Mouse (Mus musculus): ENCODE measurements around the gene Cox16. TPM values are rescaled to one million over a fixed set of nuclear protein-coding genes. Genes with fewer than 3 reads are reported as not detected.

The Cox16 gene
- 100 to 1,000 TPM; 161 to 216 TPM for polyA plus RNA-seq (2017; shearing (Covaris generic))

GRCm38 (mm10) chr12:81484727-81485191 is at the start of gene Cox16:
Gene Cox16 (minus strand): TSS chr12:81485127.

GRCm38 (mm10) chr12:81532316-81533028 is 47.5 kb upstream of the Cox16 start, which contains the start of the genes Gm20498 and Synj2bp:
Gene Gm20498 (minus strand): TSS chr12:81532905.
Gene Synj2bp (minus strand): TSS chr12:81532911.

GRCm38 (mm10) chr12:81421846-81422245 is 63.1 kb downstream of the Cox16 start, which contains the start of gene Adam4:
Gene Adam4 (minus strand): TSS chr12:81421946.

GRCm38 (mm10) chr12:81379364-81379763 is 105.6 kb downstream of the Cox16 start, which contains the start of gene Gm4787:
Gene Gm4787 (minus strand): TSS chr12:81379464.

GRCm38 (mm10) chr12:81332875-81333421 is 152.0 kb downstream of the Cox16 start, which contains the start of gene Slc8a3:
Gene Slc8a3 (minus strand): TSS chr12:81333180.

Other genes with a start within 250 kb of the Cox16 start
- gene Slc8a3, start 151.9 kb downstream of the Cox16 start, polyA plus RNA-seq (2017; shearing (Covaris generic)), result not detected
- gene Gm4787, start 105.7 kb downstream of the Cox16 start, polyA plus RNA-seq (2017; shearing (Covaris generic)), result under 1 TPM in 1 of 2 experiments, not detected in 1; 0.99 TPM
- 1 to 10 TPM in 1 of 2 experiments, under 1 TPM in 1; 0.36 to 1.0 TPM for gene Adam4, start 63.2 kb downstream of the Cox16 start, polyA plus RNA-seq (2017; shearing (Covaris generic))
- 10 to 100 TPM in 1 of 2 experiments, 1 to 10 TPM in 1; 9.9 to 12.3 TPM for gene Gm20498, start 47.8 kb upstream of the Cox16 start, polyA plus RNA-seq (2017; shearing (Covaris generic))
- 10 to 100 TPM; 42.5 to 57.7 TPM for gene Synj2bp, start 47.8 kb upstream of the Cox16 start, polyA plus RNA-seq (2017; shearing (Covaris generic))
- gene Adam21, start 83.3 kb upstream of the Cox16 start, polyA plus RNA-seq (2017; shearing (Covaris generic)), result under 1 TPM; 0.30 to 0.34 TPM
- 10 to 100 TPM; 15.3 to 22.9 TPM for gene Med6, start 109.9 kb upstream of the Cox16 start, polyA plus RNA-seq (2017; shearing (Covaris generic))
- gene Ttc9, start 146.1 kb upstream of the Cox16 start, polyA plus RNA-seq (2017; shearing (Covaris generic)), result under 1 TPM in 1 of 2 experiments, not detected in 1; 0.18 TPM